Mouse (Mus musculus): ENCODE data around the gene Cep55. TPM values are rescaled to one million over a fixed set of nuclear protein-coding genes. Genes with fewer than 3 reads are reported as not detected.

Gene Cep55
- polyA plus RNA-seq, 1 experiment: not detected

DNA sequence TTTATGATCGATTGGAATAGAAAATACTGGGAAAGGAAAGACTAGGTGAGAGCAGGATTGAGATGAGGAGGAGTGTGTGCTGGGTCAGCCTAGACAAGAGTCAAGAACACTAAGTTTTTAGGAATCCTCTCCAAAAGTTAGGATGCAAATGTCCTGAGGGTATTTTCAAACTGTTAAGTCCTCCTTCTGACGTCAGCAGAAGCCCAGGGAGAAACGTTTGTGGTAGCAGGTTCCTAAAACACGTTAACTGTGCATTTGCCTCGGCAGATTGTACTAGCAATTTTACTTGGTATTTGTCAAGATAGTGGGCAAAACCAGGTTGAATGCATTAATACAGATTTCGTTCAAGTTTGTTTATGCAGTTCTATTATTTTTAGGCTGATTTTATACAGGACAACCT lies 987 bp downstream of the Cep55 start:
- no peak overlapping the region for H3K4me3 ChIP-seq (ENCODE audit: insufficient read depth, low read depth, low read length)
- no peak overlapping the region for H3K27ac ChIP-seq (ENCODE audit: insufficient read depth, low read depth, low read length)
- TF ChIP-seq CTCF (IDR thresholded peaks at IDR 0.05; ENCODE audit: insufficient read depth, low read depth, low read length) (no peak), POLR2A (IDR thresholded peaks at IDR 0.05; ENCODE audit: insufficient read depth, low read depth, low read length) (no peak)
- whole genome bisulfite sequencing: 10% methylated on average over 6 of the region's 6 CpGs
- H3K4me1 ChIP-seq (ENCODE audit: control insufficient read depth, insufficient read depth, low read length): peaks cover 2% of the 10 kb centered on the region

DNA sequence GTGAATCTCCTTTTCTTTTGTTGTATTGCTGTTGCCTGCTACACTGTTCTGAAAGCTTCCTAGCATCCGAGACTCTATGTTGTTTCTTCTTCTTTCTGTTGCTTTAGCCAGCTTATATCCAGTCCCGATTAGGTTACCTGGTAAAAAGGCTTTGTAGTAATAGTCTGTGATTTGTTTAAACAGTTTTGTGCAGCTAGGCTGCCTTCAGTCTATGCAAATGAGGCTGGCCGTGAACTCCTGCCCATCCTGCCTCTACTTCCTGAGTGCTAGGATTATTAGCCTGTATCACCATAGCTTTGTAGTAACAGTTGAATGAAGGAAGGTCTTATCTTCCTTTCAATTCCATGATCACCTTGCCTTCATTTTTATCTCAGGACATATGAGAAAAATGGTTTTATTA lies 1.5 kb downstream of the Cep55 start:
- TF ChIP-seq POLR2A (IDR thresholded peaks at IDR 0.05; ENCODE audit: insufficient read depth, low read depth, low read length): no peak
- no peak for TF ChIP-seq CTCF (IDR thresholded peaks at IDR 0.05; ENCODE audit: insufficient read depth, low read depth, low read length)
- Histone ChIP-seq H3K27ac (ENCODE audit: insufficient read depth, low read depth, low read length) (no peak overlapping the region), H3K4me3 (ENCODE audit: insufficient read depth, low read depth, low read length) (no peak overlapping the region), H3K4me1 (ENCODE audit: control insufficient read depth, insufficient read depth, low read length) (peaks cover 2% of the 10 kb centered on the region)
- 32% methylated on average over 3 of the region's 3 CpGs for WGBS

DNA sequence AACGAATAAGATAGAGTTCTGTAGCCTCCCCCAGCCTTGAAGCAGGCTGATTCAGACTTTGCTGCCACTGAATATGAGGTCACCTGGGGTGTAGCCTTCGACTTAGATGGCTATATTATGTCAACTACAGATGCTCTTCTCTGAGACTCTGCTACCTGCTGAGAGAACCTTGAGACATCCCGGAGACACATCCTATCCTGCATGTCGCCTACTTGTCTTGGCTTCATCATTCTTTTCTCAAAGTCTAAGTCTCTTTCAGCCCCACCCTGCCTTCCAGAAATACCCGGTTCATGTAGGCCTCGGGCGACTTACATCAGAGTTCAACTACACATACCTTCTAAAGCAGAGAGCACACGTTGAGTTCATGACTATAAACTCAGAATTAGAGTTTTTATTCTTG lies 2.1 kb downstream of the Cep55 start:
- WGBS: 90% methylated on average over 8 of the region's 8 CpGs
- H3K4me1 ChIP-seq (ENCODE audit: control insufficient read depth, insufficient read depth, low read length): peaks cover 2% of the 10 kb centered on the region
- no peak for TF ChIP-seq POLR2A (IDR thresholded peaks at IDR 0.05; ENCODE audit: insufficient read depth, low read depth, low read length)
- TF ChIP-seq CTCF (IDR thresholded peaks at IDR 0.05; ENCODE audit: insufficient read depth, low read depth, low read length): no peak
- H3K27ac ChIP-seq (ENCODE audit: insufficient read depth, low read depth, low read length): no peak overlapping the region
- H3K4me3 ChIP-seq (ENCODE audit: insufficient read depth, low read depth, low read length): no peak overlapping the region

DNA sequence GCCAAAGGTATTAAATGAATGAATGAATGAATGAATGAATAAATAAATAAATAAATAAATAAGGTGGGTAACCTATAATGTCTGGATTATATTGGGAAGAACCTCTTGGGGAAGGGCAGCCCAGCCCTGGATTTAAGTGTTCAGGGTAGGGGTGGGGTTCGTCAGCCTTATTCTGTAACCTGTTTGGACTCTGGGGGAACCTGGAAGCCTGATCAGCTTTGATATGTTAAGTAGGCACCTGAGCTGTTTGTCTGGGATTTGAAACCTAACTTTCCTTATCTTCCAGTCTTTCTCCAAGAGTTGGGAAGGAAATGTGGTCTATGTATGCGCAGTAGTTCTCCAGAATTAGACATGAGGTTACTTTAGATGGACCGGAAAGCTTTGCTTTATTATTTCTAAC lies 8.4 kb downstream of the Cep55 start:
- WGBS: 90% methylated on average over 3 of the region's 3 CpGs
- Histone ChIP-seq H3K4me3 (ENCODE audit: insufficient read depth, low read depth, low read length) (no peak overlapping the region), H3K4me1 (ENCODE audit: control insufficient read depth, insufficient read depth, low read length) (no peaks in the 10 kb centered on the region), H3K27ac (ENCODE audit: insufficient read depth, low read depth, low read length) (no peak overlapping the region)
- TF ChIP-seq CTCF (IDR thresholded peaks at IDR 0.05; ENCODE audit: insufficient read depth, low read depth, low read length) (no peak), POLR2A (IDR thresholded peaks at IDR 0.05; ENCODE audit: insufficient read depth, low read depth, low read length) (no peak)

DNA sequence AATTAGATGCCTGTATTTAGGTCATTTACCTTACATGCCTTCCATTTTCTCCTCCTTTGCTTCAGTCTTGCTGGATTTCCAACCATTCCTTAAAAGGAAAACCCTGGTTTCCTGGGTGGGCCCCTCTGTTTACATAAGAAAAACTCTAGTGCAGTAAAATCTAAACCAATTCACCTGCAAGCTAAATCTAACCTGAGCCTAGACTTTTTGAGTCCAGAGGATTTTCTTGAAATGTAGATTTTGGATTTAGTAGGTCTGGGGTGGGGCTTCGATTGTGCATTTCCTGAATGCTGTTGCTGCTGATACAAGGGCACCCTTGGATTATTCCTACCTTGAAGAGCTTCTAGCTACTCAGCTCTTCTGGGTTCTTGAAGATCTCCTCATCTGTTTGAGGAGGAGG lies 9.2 kb downstream of the Cep55 start:
- TF ChIP-seq POLR2A (IDR thresholded peaks at IDR 0.05; ENCODE audit: insufficient read depth, low read depth, low read length) (no peak), CTCF (IDR thresholded peaks at IDR 0.05; ENCODE audit: insufficient read depth, low read depth, low read length) (no peak)
- Histone ChIP-seq H3K27ac (ENCODE audit: insufficient read depth, low read depth, low read length) (no peak overlapping the region), H3K4me3 (ENCODE audit: insufficient read depth, low read depth, low read length) (no peak overlapping the region), H3K4me1 (ENCODE audit: control insufficient read depth, insufficient read depth, low read length) (no peaks in the 10 kb centered on the region)
- 100% methylated on average over 1 of the region's 1 CpGs for WGBS

DNA sequence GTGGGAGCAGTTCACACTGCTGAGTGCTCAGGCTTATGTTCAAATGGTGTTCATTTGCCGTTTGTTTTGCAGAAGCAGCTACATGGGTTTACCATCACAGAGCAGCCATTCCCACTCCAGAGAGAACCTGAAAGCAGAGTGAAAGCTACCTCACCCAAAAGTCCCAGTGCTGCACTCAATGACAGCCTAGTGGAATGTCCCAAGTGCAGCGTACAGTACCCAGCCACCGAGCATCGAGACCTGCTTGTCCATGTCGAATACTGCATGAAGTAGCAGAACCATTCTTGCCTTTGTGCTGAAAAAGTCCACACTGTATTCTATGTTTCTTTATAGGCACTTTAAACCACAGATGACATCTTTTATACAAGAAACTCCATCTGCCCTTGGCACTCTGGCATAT lies 18.4 kb downstream of the Cep55 start:
- H3K4me1 ChIP-seq (ENCODE audit: control insufficient read depth, insufficient read depth, low read length): no peaks in the 10 kb centered on the region
- WGBS: 94% methylated on average over 5 of the region's 5 CpGs
- H3K27ac ChIP-seq (ENCODE audit: insufficient read depth, low read depth, low read length): no peak overlapping the region
- TF ChIP-seq CTCF (IDR thresholded peaks at IDR 0.05; ENCODE audit: insufficient read depth, low read depth, low read length): no peak
- H3K4me3 ChIP-seq (ENCODE audit: insufficient read depth, low read depth, low read length): no peak overlapping the region

DNA sequence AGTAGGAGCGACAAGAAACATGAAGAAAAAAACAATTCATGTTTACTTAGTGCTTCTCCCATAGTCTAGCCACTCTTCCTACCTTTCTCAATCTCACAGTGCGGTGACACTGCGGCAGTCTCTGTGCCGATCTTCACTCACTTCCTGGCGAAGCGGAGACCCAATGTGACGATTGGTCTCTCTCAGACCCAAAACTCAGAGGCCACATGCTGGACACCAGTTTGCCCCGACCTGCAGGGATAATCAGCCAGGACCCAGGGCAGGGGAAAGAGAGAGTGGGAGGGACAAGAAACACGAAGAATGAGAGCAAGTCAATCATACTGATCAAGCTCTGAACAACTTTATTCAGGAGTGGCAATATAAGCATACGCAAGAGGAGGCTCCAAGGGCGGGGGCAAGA lies 20.2 kb downstream of the Cep55 start:
- 85% methylated on average over 11 of the region's 11 CpGs for WGBS
- H3K27ac ChIP-seq (ENCODE audit: insufficient read depth, low read depth, low read length): no peak overlapping the region
- TF ChIP-seq CTCF (IDR thresholded peaks at IDR 0.05; ENCODE audit: insufficient read depth, low read depth, low read length) (no peak), POLR2A (IDR thresholded peaks at IDR 0.05; ENCODE audit: insufficient read depth, low read depth, low read length) (no peak)

DNA sequence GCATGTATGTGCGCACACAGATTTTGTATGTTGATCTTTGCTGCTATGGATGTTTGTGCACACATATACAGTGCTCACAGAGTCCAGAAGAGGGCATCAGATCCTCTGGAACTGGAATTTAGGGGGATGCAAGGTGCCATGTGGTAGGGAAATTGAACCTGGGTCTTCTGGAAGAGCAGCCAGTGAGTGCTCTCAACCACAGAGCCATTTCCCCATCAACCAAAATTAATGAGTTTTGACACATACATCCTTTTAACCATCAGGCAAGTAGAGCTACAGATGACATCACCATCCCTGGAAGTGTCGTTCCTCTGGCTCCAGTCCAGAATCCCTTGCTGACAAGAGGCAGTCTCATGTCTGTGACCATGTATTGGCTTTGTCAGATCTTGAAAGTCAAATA lies 21.4 kb downstream of the Cep55 start:
- Histone ChIP-seq H3K27ac (ENCODE audit: insufficient read depth, low read depth, low read length) (no peak overlapping the region), H3K4me1 (ENCODE audit: control insufficient read depth, insufficient read depth, low read length) (no peaks in the 10 kb centered on the region), H3K4me3 (ENCODE audit: insufficient read depth, low read depth, low read length) (no peak overlapping the region)
- no peak for TF ChIP-seq CTCF (IDR thresholded peaks at IDR 0.05; ENCODE audit: insufficient read depth, low read depth, low read length)
- no peak for TF ChIP-seq POLR2A (IDR thresholded peaks at IDR 0.05; ENCODE audit: insufficient read depth, low read depth, low read length)
- WGBS: 63% methylated on average over 2 of the region's 2 CpGs

More for the DNA sequence above, 20.2 kb downstream of the Cep55 start:
- Histone ChIP-seq H3K4me1 (ENCODE audit: control insufficient read depth, insufficient read depth, low read length) (no peaks in the 10 kb centered on the region), H3K4me3 (ENCODE audit: insufficient read depth, low read depth, low read length) (no peak overlapping the region)

DNA sequence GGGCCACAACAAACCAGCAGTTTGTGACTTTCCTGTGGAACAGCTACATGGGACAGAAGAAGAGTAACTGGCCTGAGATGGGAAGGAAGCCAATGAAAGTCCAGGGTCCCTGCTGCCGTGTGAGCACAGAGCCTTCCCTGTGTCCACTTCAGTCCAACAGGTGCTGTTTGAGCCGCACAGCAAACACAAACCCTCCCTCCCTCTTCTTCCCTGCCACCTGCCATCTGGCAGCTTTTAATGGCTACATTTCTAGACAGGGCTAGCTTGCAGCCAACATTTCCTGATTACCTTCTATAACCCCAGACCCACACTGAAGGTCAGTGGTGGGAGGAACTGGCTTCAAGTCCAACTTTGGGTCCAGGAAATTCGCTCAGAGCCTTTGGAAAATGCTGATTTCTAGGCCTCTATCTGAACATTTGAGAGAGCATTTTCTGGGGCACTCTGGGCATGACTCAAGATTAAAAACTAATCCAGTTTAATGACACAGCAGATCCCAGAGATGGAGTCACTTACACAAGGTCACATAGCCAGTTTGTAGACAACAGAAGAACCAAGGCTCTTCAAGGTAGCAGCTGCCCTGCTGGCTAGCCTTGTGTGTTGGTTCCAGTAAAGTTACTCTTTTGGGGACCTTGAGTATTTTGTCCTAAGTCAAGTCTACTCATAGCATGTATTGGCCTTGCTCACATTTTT lies 23.2 kb downstream of the Cep55 start:
- WGBS: 73% methylated on average over 3 of the region's 3 CpGs

DNA sequence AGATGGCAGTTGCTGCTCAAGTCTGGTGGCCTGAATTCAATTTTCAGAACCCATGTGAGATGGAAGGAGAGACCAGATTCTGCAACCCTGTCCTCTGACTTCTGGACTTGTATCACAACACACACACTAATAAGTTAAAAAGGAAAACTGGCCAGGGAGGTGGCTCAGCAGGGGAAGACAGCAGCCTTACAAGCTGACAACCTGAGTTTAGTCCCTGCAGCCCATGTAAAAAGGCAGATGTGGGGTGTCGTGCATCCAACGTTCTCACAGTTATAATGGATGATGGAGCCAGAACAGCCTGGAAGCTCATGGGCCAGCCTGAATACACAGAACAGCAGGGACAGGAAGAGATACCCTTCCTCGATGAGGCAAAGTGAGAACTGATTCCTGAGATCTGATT lies 26.6 kb downstream of the Cep55 start:
- no peak for TF ChIP-seq CTCF (IDR thresholded peaks at IDR 0.05; ENCODE audit: insufficient read depth, low read depth, low read length)
- no peak for TF ChIP-seq POLR2A (IDR thresholded peaks at IDR 0.05; ENCODE audit: insufficient read depth, low read depth, low read length)
- WGBS: 79% methylated on average over 3 of the region's 3 CpGs
- no peak overlapping the region for H3K4me3 ChIP-seq (ENCODE audit: insufficient read depth, low read depth, low read length)
- H3K27ac ChIP-seq (ENCODE audit: insufficient read depth, low read depth, low read length): no peak overlapping the region
- H3K4me1 ChIP-seq (ENCODE audit: control insufficient read depth, insufficient read depth, low read length): no peaks in the 10 kb centered on the region

More for the DNA sequence above, 23.2 kb downstream of the Cep55 start:
- H3K4me3 ChIP-seq (ENCODE audit: insufficient read depth, low read depth, low read length): no peak overlapping the region
- H3K27ac ChIP-seq (ENCODE audit: insufficient read depth, low read depth, low read length): no peak overlapping the region
- no peak for TF ChIP-seq POLR2A (IDR thresholded peaks at IDR 0.05; ENCODE audit: insufficient read depth, low read depth, low read length)
- TF ChIP-seq CTCF (IDR thresholded peaks at IDR 0.05; ENCODE audit: insufficient read depth, low read depth, low read length): no peak
- H3K4me1 ChIP-seq (ENCODE audit: control insufficient read depth, insufficient read depth, low read length): no peaks in the 10 kb centered on the region
